Mouse (Mus musculus): ENCODE data around the gene Pidd1.

Pidd1 gene

DNA sequence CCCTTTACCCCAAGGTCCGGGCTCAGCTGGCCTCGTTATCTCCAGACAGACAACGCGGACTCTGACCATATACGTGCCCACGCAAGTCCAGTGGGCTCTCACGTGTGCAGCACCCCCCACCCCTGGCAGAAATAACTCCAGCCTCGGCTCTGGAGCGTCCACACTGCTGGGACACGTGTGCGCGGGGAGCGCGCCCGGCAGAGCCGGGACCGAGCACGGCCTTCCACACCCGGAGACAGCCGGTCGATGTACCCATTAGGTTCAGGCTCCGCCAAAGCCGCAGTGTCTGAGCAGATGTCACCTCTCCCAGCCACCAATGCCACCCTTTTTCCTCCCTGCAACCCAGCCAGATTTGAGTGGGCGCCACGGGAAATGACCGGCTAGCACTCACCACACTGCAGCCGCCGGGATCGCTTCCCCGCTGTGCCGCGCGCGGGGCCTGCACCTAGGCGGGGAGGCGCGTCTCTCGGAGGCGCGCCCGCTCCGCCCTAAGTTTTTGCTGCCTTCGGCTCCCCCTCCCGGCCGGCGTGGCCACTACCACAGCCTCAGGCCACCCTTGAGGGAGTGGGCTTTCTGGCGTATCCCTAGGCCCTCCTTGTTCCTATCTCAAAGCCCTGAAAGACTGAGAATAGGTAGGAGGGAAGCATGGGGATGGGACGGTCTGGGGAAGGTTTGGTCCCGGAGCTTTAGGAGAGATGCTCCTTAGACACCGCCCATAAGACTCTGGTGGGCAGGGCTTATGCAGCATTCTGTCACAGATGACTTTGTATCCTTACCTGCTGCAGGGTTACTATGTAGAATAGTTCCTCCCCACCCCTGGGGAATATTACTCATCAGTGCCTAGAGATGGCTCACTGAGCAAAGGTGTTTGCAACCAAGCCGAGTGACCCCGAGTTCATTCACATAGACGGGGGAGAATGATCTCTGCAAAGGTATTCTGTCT lies 6.4 kb downstream of the Pidd1 start, which contains the start of gene Slc25a22:
Gene Slc25a22 (minus strand): TSS at position 715 of the 943 bp plus-strand sequence.
- intact Hi-C loops (cut with DNase I), result loop anchor here (1.0 kb wide), 1 partner anchor 28 kb away; no protein-coding TSS in a partner anchor

DNA sequence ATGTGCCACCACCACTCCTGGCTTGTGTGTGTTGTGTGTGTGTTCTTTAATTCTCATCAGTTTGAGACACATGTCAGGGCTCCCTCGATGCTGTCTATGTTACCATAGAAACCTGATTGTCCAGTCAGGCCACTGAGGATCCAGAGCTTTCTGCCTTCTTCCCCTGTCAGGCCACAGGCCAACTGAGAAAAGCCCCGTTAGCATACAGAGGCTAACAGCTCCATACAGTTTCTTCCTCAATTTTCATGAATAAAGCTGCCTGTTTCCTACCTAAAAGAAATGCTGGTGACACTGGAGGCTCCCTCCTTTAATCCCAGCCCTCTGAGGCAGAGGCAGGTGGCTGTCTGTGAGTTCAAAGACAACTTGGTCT lies 7.3 kb downstream of the Pidd1 start:
- intact Hi-C loops (cut with DNase I), result no loop called here

DNA sequence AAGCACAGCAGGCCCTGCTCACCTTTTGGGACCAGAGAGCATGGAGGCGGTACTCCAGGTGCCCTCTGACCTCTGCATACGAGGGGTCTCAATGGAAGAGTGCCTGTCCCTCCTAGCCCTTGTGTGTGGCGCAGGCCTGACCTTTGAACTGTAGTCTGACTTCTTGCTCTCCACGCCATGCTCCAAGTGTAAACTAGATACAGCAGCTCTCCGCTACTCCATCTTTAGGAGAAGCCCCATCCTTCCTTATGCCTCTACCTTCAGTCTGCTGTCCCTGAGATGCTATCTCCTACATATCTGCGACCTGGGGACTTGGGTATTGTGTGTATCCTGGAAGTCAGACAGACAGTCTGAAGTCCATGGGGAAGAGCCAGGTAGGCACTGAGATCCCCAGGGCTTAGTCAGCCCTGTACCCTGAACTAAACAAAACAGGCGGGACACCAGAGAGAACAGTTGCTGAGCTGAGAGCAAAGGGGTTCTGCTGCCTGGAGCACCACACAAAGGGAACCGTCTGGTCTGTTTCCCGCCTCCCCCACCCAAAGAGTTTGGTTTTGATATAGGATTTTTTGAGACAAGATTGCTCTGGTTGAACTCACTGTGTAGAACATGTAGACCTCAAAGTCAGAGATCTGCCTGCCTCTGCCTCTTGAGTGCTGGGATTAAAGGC lies 7.8 kb downstream of the Pidd1 start:
- intact Hi-C loops (cut with DNase I), result no loop called here

DNA sequence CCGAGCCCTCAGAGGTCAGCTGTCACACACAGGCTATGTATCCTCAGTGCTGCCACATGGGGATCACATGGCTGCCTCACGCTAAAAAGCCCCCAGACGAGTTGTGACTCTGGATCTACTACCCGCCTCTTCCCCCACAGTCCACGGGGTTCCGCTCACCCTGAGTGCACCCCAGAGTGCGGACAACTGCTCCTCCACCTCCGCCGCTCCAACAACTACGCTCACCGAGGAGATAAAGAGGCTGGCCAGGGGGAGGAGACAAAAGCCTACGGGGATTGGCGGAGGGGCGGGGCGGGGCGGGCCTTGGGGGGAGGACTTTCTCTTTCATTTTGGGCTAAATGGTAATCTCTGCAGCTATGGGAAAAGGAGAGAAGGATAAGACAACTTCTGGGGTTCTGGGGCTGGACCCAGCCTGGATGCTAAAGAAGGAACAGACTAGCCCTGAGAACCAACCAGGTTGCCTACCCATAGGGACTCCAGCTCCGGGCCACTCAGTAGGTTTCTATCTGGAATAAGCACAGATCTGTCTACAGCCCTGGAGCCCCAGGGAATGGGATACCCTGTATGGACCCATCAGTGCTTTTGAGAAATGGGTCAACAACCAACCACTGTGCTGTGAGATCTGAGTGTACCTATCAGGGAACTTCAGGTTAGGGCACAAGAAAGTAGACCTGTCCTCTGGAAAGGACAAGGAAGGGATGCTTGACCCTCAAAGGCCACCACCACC lies 8.5 kb downstream of the Pidd1 start:
- intact Hi-C loops (cut with DNase I), result no loop called here

DNA sequence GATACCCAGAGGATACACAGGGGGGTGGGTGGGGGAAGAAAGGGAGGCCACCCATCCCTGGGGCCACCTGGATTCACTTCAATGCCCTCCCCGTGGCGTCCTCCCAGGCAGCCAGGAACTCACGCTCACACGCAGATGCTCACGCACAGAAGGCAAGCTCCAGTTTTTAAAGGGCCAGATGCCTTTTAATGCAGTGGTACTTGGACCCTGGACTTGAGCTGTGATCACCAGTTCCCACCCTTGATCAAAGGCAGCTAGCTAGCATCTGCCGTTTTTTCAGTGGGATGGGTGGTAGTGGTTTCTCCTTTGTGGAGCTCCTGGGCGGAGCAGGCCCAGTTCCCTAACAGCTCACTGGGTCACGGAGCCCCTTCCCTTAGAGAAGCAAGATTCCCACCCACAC lies 9.4 kb downstream of the Pidd1 start:
- intact Hi-C loops (cut with DNase I), result no loop called here

DNA sequence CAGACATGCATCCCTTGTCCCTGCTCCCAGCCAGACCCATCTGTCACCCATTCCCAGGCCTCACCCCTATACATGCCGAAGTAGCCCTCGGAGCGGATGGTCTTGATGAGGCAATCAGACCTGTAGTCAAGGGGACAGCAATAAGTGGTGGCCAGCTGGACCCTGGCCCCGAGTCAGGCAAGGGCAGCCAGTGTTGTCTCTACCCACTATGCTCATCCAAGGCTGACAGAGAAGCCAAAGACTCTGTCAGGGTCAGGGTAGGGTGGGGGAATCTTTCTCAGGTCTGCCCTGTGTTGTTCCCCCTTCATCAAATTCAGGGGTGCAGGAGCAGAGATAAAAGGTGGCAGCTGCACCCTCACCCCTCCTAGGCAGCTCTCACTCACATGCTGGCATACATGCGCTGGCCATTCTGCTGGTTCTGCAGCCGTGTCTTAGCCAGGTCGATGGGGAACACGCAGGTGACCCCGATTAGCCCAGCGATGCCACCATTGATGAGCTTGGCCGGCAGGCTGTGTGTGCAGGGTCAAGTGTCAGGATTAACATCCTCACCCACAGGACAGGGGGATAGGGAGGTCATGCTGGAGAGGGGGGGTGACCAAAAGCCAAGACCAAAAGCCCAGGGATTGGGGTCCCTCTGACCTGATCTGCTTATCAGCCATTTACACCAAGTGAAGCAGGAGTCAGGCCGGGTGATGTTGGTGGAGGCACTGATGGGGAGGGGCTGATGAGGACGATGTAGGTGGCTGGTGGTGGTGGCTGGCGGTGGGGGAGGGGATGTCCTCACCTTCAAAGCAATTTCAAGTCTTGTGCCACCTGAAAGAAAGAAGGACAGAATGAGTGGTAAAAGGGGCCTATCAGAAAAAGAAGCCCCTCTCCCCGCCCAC lies 10.1 kb downstream of the Pidd1 start:
- intact Hi-C loops (cut with DNase I), result no loop called here

DNA sequence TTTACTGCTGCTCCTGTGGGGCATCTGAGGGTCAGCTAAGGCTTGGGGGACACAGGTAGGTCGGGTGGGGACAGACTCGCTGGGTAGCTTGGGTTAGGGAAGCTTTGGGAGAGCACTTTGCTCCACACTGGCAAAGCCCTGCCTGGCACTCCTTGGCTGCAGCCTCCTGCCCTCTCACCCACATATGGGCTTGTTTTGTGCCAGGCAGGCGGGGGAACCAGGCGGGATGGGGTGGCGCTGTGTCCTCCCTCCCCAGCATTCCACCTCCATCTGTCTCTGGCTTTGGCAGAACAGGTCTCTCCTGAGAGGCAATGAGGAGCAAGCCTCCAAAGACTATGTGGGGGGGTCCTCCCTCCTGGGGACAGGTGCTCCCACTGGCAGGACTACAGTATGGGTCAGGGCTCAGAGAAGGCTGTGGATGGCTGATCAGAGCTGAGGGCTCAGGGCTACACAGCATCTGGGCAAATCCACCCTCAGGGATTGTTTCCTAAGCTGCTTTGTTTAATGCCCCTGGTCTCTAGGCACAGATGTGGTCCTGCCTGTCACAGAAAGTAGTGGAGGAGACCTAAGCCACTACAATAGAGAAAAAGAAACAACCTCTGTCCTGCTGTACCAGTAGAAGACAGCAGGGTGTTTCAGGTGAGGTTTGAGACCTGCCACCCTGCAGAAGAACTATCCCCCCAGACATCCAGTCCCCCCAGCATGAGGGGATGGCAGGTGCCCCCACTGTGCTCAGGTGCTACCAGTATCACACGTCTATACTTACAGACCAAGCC lies 10.9 kb downstream of the Pidd1 start:
- intact Hi-C loops (cut with DNase I), result no loop called here

DNA sequence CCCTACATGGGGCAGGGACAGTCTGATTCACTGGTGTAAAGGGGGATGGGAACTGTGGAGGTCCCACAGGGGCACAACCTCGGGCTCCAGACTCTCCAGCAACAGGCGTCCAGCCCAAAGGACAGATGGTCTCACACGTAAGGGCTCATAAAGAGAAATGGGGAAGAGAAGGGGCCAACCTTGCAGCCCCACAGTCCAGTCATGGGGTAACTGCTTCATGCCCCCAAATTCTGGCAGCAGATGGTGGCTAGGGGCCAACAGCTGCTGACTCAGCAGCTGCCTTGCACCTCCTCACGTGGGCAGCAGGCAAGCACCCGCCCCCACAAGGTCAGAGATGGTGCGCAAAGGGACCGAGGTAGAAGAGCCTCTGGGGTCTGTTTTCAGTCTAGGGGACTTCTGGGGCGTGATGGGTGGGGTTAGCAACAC lies 11.6 kb downstream of the Pidd1 start:
- intact Hi-C loops (cut with DNase I), result no loop called here

DNA sequence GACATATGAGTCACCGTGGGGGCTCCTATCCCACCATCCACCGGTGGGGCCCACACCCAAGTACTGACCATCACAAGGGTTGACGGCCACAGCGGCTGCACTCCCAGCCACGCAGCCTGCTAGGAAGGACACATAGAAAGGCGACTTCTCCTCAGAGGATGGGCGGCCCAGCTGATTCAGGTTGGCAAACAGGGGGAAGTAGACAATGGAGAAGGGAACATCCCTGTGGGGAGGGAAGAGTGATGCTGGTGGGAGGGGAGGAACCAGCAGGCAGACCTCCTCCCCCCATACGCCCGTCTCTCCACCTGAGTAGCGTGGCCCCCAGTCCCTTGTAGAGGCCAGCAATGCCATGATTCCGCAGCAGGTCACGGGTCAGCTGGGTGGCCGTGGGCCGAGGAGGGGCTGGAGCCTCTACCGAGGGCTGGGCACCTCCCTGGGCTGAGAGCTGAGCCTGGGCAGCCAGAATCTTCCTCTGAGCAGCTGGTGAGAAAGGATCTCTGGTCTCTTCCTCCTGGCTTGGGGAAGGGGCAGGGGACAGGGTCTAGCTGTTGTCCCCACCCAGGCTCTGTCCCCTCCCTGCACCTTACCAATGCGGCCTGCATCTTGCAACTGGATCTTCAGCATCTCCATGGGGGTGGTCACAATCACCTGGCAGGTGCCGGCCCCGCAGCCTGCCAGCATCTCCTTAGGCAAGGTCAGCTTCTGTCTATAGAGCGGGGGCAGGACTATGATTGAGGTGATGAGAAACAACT lies 12.2 kb downstream of the Pidd1 start:
- intact Hi-C loops (cut with DNase I), result no loop called here

DNA sequence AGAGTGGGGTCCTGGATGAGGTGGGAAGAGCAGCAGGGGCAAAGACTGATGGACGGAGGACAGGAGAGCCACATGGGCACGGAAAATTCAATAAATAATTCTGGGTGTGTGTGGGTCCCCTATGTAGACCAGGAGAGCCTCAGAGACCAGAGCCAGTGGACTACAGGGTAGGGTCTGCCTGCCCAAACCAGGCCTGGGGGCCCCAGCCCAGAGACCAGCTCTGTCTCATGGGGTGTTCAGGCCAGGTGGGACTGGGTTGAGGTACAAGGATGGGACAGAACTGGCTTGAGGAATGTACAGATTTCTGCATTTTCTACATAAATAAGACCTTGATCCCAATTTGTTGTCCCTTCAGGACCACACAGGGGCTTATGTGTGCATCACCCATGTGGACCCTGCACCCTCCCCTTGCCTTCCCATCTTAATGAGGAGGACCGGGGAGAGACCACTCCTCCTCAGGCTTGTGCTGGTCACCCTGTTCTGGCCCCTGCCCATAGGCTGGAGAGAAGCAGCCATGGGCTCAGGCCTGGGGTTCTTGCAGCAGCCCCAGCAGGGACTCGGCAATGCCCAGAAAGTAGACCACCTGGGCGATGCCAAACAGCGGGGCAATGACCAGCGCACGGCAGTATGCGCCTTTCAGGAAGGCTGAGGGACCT lies 13.1 kb downstream of the Pidd1 start:
- intact Hi-C loops (cut with DNase I), result no loop called here

DNA sequence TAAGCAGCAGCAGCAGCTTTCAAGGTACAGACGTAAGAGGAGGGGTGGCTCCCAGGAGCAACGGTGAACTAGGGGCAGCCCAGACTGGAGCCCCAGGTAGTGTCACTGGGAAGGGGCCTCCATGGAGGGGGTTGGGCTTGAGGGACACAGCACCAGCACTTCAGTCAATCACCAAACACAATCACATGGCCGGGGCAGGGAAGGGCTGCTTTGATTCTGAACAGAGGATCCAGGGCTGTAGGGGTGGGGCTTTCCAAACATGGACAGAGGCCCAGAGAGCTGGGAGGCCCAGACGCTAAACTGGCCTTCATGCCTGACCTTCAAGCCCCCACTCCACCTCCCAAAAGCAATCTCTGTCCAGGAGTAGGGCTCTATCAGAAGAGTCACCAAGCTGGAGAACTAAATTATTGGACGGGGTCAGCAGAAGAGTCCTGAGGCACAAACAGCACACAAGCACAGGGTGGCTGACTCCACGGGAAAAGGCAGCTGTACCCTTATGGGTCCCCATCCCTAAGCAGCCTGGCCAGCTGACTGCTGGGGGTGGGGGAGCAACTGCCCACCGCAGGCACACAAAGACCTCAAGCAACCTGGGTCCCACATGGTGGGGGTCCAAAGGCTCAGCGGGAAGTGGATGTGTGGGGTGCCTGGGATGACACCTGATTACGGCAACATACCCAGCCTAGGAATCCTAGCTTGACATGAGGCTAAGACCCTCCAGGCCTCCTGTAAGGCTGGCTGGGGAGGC lies 13.8 kb downstream of the Pidd1 start:
- intact Hi-C loops (cut with DNase I), result no loop called here

DNA sequence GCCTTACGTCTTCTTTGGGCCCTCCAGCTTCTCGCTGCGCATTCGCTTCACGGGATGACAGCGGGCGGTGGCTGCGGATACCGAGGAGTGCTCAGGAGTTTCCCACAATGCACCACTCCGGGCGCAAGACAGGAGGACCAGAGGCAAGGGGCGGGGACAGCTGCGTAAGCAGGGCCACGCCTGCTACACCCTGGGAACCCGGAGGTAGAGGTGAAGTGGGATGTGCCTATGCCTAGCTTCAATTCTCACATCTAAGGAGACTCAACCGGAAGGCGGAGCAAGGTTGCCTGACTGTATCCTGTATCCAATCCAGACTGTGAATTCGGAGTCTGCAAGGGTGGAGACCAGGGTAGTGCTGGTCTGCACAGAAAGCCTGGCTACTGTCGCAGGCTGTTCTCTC lies 14.5 kb downstream of the Pidd1 start, which contains the start of gene Cend1:
Gene Cend1 (minus strand): TSS at position 182 of the 400 bp plus-strand sequence.
- intact Hi-C loops (cut with DNase I), result no loop called here

DNA sequence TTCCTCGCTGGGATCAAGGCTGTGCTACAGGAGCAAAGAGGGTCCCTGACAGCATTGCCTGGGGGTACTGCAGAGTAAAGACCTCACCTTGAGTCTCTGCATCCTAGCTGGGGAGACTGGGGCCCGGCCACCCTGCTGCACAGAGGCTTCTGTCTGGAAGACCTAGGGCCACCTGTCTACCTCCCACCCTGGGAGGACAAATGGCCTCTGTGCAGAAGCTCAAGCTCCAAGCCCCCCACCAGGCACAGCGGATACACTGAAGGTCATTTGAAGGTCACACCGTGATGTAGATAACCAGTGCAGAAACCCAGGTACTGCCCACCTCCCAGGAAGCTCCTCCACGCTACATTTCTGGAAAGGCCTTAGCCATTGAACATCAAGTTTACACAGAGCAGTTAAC lies 15.1 kb downstream of the Pidd1 start:
- intact Hi-C loops (cut with DNase I), result no loop called here

DNA sequence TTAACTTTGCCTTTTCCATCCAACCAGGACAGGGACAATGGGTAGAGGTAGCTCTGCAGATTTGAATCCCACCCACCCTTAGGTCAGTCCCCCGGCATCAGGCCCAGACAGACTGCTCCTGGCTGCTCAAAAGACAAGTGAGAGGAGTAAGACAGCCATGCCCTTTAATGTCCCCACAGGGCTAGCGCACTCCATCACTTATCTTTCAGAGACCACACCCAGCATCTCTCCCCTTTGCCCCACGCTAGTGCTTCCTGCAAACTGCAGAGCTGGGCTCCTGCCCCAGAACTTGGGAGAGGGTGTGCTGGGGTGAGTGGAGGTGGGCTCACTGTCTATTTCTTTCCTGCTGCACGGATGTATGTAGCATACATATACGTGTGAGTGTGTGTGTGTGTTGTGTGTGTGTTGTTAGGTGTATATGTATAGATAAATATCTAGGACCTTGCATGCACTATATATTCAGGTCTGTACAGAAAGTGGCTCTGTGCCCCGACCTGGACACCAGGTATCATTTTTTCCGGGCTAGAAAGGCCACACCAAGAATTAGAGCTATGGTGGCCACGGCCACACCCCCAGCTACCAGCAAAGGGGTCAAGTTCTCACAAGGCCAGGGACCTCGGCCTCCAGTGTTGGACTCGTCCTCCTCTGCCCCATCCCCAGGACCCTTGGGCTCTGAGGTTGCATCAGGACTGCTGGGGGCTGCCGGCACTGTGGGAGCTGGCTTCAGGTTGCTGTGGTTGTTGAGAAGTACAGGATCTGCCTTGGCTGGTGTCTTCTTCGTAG lies 16.7 kb downstream of the Pidd1 start:
- intact Hi-C loops (cut with DNase I), result no loop called here

DNA sequence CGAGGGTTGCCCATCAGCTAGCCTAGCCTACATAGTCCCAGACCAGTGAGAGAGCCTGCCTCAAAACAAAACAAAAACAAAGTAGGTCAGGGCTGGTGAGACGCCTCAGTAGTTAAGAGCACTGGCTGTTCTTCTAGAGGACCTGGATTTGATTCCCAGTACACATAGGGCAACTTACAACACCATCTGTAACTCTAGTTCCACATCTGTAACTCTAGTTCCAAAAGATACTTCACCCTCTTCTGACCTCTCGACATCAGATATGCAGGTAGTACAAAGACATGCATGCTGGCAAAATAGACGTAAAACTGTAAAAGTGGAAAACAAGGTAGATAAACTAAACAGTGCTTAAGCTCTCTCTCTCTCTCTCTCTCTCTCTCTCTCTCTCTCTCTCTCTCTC lies 20.0 kb downstream of the Pidd1 start:
- intact Hi-C loops (cut with DNase I), result no loop called here

DNA sequence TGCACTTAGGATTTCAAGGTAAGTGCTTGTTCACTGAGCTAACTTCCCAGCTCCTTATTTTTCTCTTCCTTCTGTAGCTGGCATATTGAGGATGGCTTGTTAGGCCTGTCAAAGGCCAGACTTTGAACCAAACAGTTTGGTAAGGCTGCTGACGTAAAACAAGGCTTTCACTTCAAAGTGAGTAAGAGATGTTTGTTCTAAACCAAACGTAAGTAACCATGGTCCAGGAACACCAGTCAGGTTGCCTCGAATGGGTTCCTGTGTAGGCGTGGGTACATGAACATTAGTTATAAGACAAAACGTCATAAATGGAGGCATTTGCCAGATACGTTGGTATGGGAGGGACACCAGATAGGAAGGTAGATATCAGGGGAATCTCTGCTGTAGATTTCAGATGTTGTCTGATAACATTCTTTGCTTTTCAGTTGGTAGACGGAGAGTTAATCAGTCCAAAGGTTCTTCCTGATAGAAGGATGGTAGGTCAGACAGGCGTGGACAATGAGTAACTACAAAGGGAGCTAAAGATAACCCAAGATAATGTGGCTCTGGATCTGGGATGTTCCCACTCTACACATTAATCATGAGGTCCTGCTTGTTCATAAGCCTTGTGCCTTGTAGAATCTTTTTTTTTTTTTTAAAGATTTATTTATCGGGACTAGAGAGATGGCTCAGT lies 23.7 kb downstream of the Pidd1 start:
- intact Hi-C loops (cut with DNase I), result no loop called here

DNA sequence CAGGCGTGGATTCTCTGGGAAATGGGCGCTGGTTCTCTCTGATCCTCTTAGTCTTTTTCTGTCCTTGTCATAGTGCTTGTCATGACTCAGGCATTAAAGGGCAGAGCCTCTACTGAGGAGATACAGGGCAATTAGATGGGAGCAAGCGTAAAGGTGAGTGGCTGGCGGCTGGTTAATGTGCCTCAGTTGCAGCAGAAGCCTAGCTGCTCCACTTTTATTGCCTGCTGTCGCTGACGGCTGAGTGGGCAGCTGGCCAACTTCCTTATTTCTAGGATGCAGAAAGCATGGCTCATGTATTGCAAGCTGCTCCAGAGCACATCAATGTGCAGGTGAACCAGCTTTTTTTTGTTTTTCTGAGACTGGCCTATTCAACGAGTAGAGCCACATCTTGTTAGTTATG lies 24.9 kb downstream of the Pidd1 start:
- intact Hi-C loops (cut with DNase I), result no loop called here

Data from adrenal gland (tissue).